Mouse (Mus musculus) lung, postnatal 0 days (tissue): ENCODE results near the gene Ppdpf. TPM values are rescaled to one million over a fixed set of nuclear protein-coding genes. Genes with fewer than 3 reads are reported as not detected.

Experiments used
- ATAC-seq: fragments of 200-750 bp; cut with Nextera tagmentation; 2 replicates; pipeline ENCODE4 v1.8.0; 2017; ENCODE audit warnings: moderate library complexity
- DNase-seq: peaks from one replicate; pipeline ENCODE4 v3.0.0-alpha.2; 2016; ENCODE audit warnings: low spot score
- H3K27ac ChIP-seq: fragments of 300-500 bp; sonication (generic); 2 replicates; pipeline ENCODE4 v1.5.1; 2014; ENCODE audit warnings: antibody characterized with exemption, mild to moderate bottlenecking, low read length, mixed read lengths
- H3K27me3 ChIP-seq: fragments of 300-500 bp; sonication (generic); replicated peaks from 2 replicates; pipeline ENCODE4 v1.6.1; 2014; ENCODE audit warnings: low read length, mixed read lengths; ENCODE audit not compliant: insufficient read depth
- H3K36me3 ChIP-seq: fragments of 300-500 bp; sonication (generic); 2 replicates; pipeline ENCODE4 v1.6.1; 2014; ENCODE audit warnings: low read length, mixed read lengths; ENCODE audit not compliant: insufficient read depth
- H3K4me1 ChIP-seq: fragments of 300-500 bp; sonication (generic); 2 replicates; pipeline ENCODE4 v1.6.1; 2014; ENCODE audit warnings: antibody characterized with exemption, low read depth, low read length, mixed read lengths; ENCODE audit not compliant: insufficient read depth
- H3K4me2 ChIP-seq: fragments of 300-500 bp; sonication (generic); replicated peaks from 2 replicates; pipeline ENCODE4 v1.6.1; 2014; ENCODE audit warnings: low read depth, mild to moderate bottlenecking, low read length, moderate library complexity, mixed read lengths
- H3K4me3 ChIP-seq: fragments of 300-500 bp; sonication (generic); 2 replicates; pipeline ENCODE4 v1.5.1; 2014; ENCODE audit warnings: low read depth, low read length
- H3K9ac ChIP-seq: fragments of 300-500 bp; sonication (generic); replicated peaks from 2 replicates; pipeline ENCODE4 v1.6.1; 2014; ENCODE audit warnings: low read depth, mild to moderate bottlenecking
- H3K9me3 ChIP-seq: fragments of 300-500 bp; sonication (generic); 2 replicates; pipeline ENCODE4 v1.6.1; 2016; ENCODE audit warnings: low read length, mixed read lengths
- CTCF ChIP-seq: IDR thresholded peaks from 2 replicates; pipeline ENCODE4 v1.5.1; 2016; ENCODE audit warnings: antibody characterized with exemption, mild to moderate bottlenecking
- EP300 ChIP-seq: IDR thresholded peaks from 2 replicates; pipeline ENCODE4 v1.6.1; 2016; ENCODE audit warnings: antibody characterized with exemption, mild to moderate bottlenecking, control low read depth
- WGBS: fragments of 180-500 bp; shearing (Covaris S2); extraction: QIAGEN DNeasy Blood & Tissue Kit; methylation state at CpG from one replicate; pipeline ENCODE4 v1.1.7; 2014; 5-methylcytosine and 5-hydroxymethylcytosine counted together
- polyA plus RNA-seq: library from polyadenylated mRNA; unstranded; fragments of >200 nt; fragmentation: Nextera tagmentation; extraction: Ambion mirVana; gene quantifications from 2 replicates; pipeline ENCODE4 v1.2.1, GENCODE M21; 2015

The Ppdpf gene
- polyA plus RNA-seq, 1 experiment from 2014 or later = 261 TPM

DNA sequence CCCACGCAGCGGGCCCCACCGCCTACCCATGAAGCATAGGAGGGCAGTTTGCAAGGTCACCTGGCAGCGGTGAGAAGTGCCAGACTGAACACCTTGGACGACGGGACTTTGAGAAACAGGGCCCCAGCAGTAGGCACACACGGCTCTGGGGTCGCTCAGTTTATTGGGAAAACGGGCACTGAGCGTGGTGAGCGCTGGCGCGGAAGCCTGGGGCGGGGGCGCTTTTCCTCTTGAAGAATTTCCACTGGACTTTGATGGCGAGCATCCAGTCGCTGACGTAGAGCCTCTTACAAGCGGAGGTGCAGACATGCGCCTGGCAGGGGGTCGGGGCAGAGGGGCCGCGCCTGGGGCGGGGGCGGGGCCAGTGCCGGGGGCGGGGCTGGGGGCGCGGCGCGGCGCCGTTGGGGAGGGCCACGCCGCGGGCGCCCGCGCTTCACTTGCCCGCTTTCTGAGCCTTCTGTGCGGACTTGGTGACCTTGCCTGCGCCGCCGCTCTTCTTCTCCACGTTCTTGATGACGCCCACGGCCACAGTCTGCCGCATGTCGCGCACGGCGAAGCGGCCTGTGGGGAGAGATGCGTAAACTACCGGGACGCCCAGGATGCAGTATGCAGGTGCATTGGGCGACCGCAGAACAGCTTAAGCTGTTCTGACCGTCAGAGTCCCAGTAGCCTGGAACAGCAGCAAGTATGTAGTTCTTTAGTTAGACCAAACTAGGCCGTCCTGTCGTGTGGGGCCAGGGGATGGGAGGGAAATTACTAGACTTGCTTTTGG lies 39.3 kb upstream of the Ppdpf start:
- 0 out of 2 replicates have a peak, but pooled peaks have one; percentile 19 for ATAC-seq
- Histone ChIP-seq H3K9me3 (no peaks in the 10 kb centered on the region), H3K36me3 (no peaks in the 10 kb centered on the region), H3K4me2 (peak overlapping the region; percentile 71), H3K4me1 (0 out of 2 replicates have a peak, but pooled peaks cover 3% of the 10 kb centered on the region), H3K27ac (no peak overlapping the region), H3K9ac (no peak overlapping the region), H3K27me3 (no peaks in the 10 kb centered on the region), H3K4me3 (peak overlapping the region; percentile 30)
- no peak for TF ChIP-seq EP300
- no peak for TF ChIP-seq CTCF
- under 1% methylated on average over 61 of the region's 61 CpGs for WGBS
- DNase-seq = peak; percentile 10

DNA sequence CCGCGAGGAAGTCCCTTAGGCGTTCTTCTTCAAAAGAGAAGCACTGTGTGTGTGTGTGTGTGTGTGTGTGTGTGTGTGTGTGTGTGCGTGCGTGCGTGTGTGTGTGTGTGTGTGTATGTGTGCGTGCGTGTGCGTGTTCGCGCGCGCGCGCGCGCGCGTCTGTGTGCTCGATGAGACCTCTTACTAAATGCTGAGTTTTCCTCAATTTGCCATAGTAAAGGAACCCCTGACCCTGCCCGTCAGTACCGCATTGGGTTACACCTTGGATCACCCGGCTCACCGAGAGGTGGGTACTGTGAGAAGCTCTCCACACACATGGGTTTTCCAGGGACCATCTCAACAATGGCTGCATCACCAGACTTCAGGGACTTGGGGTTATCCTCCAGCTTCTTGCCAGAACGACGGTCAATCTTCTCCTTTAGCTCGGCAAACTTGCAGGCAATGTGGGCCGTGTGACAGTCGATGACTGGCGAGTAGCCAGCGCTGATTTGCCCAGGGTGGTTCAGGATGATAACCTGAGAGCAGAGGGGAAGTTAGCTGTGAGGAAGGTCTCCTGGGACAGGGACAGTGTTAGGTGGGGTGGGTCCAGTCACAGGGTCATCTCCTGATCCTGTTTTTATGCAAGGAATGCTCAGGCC lies 38.6 kb upstream of the Ppdpf start:
- ATAC-seq = no peak
- 0 out of 2 replicates have a peak, but pooled peaks cover 3% of the 10 kb centered on the region for H3K4me1 ChIP-seq

DNA sequence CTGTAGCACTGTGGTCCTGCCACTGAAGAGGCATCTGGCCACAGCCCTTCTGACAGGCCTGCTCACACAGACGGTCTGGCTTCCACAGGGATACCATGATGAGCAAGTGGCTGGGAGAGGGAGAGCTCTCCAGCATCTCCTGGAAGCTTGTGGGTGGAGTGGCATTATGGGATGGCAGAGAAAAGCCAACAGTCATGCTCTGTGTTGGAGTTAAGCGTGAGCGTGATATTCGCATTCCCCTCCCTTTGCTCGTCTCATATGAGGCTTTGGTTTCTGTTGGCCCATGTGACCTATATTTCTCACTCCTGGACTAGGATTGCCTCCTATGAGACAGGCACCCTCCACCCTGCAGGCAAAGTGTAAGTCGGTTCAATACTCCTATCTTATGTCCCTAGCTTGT lies 36.8 kb upstream of the Ppdpf start:
- H3K9ac ChIP-seq = no peak overlapping the region
- TF ChIP-seq CTCF (no peak), EP300 (no peak)
- ATAC-seq (no peak), DNase-seq (no peak)
- H3K36me3 ChIP-seq = no peaks in the 10 kb centered on the region
- H3K9me3 ChIP-seq = no peaks in the 10 kb centered on the region
- no peak overlapping the region for H3K4me3 ChIP-seq
- H3K4me2 ChIP-seq = no peak overlapping the region
- 0 out of 2 replicates have a peak, but pooled peaks cover 3% of the 10 kb centered on the region for H3K4me1 ChIP-seq
- 57% methylated on average over 6 of the region's 6 CpGs for WGBS
- 0 out of 2 replicates have a peak, but pooled peaks cover 1% of the 10 kb centered on the region for H3K27me3 ChIP-seq
- no peak overlapping the region for H3K27ac ChIP-seq

More for the DNA sequence above, 38.6 kb upstream of the Ppdpf start:
- H3K36me3 ChIP-seq = no peaks in the 10 kb centered on the region
- H3K9me3 ChIP-seq = no peaks in the 10 kb centered on the region
- peak overlapping the region; percentile 30 for H3K4me3 ChIP-seq
- H3K27ac ChIP-seq = no peak overlapping the region
- WGBS = 10% methylated on average over 31 of the region's 31 CpGs
- no peak overlapping the region for H3K9ac ChIP-seq
- peak overlapping the region; percentile 71 for H3K4me2 ChIP-seq
- TF ChIP-seq CTCF (no peak), EP300 (no peak)
- H3K27me3 ChIP-seq = no peaks in the 10 kb centered on the region
- no peak for DNase-seq

DNA sequence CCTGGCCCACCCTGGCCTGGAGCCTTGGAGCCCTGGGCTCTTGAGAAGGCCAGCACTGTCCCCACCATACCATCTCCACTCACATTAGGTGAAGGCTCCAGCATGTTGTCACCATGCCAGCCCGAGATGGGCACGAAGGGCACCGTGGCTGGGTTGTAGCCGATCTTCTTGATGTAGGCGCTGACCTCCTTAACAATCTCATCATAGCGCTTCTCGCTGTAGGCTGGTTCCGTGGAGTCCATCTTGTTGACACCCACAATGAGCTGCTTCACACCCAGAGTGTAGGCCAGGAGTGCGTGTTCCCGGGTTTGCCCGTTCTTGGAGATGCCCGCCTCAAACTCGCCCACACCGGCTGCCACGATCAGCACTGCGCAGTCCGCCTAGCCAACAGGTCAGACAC lies 34.3 kb upstream of the Ppdpf start:
- Histone ChIP-seq H3K9me3 (no peaks in the 10 kb centered on the region), H3K9ac (no peak overlapping the region), H3K4me1 (0 out of 2 replicates have a peak, but pooled peaks cover 3% of the 10 kb centered on the region), H3K36me3 (no peaks in the 10 kb centered on the region), H3K4me3 (no peak overlapping the region), H3K27me3 (peaks cover 15% of the 10 kb centered on the region; the same call in 1 of the 2 replicates), H3K27ac (no peak overlapping the region), H3K4me2 (no peak overlapping the region)
- ATAC-seq (no peak), DNase-seq (no peak)
- TF ChIP-seq CTCF (no peak), EP300 (no peak)
- WGBS = 93% methylated on average over 17 of the region's 17 CpGs

DNA sequence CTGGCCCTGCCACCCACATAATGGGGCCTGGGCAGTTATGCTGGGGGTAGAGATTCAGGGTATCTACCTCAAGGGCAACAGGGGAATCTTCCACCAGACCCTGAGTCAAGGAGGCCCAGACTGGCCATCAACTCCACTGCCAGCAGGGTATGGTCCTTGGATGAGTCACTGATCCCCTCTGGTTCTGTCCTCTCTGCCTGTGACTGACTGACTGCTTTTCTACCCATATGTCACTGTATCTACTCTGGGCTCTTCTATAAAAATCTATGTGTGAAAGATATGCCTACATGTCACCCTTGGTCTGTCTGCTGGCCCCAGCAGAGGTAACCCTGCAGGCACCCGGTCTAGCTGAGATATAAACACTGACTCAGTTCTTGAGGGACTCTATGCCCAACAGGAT lies 33.9 kb upstream of the Ppdpf start:
- Histone ChIP-seq H3K27me3 (peaks cover 15% of the 10 kb centered on the region; the same call in 1 of the 2 replicates), H3K36me3 (no peaks in the 10 kb centered on the region)
- TF ChIP-seq CTCF (no peak), EP300 (no peak)

DNA sequence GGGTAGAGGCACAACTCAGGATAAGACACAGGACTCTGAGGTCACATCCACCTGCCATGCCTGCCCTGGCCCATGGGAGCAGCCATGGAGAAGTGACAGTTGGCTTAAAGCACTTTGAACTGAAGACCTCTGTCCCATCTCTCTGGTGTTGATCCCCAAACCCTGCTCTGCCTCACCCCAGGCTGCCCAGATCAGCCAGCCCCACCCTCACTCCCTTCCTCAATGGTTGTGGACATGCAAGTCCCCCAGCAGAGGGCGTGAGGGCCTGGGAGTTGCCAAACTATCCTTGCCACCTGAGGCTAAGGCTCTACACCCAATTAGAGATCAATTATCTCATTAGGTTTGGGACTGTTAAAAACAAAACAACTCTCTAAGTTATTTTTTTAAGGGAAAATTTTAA lies 33.2 kb upstream of the Ppdpf start:
- DNase-seq (no peak), ATAC-seq (no peak)
- no peak overlapping the region for H3K4me2 ChIP-seq
- H3K27me3 ChIP-seq = peaks cover 15% of the 10 kb centered on the region; the same call in 1 of the 2 replicates
- no peaks in the 10 kb centered on the region for H3K4me1 ChIP-seq
- no peak overlapping the region for H3K4me3 ChIP-seq
- 0% methylated on average over 1 of the region's 1 CpGs for WGBS
- no peak overlapping the region for H3K9ac ChIP-seq
- TF ChIP-seq EP300 = no peak
- TF ChIP-seq CTCF = peak; percentile 61
- H3K36me3 ChIP-seq = no peaks in the 10 kb centered on the region
- H3K9me3 ChIP-seq = no peaks in the 10 kb centered on the region
- no peak overlapping the region for H3K27ac ChIP-seq

More for the DNA sequence above, 33.9 kb upstream of the Ppdpf start:
- ATAC-seq (no peak), DNase-seq (no peak)
- 65% methylated on average over 1 of the region's 1 CpGs for WGBS
- Histone ChIP-seq H3K9me3 (no peaks in the 10 kb centered on the region), H3K4me1 (0 out of 2 replicates have a peak, but pooled peaks cover 3% of the 10 kb centered on the region), H3K4me3 (no peak overlapping the region), H3K27ac (no peak overlapping the region), H3K4me2 (no peak overlapping the region), H3K9ac (no peak overlapping the region)
